Mouse (Mus musculus) liver, adult 2 months (tissue): Measurements from ENCODE around the gene Upf1.

ENCODE experiments used
- CTCF ChIP-seq: fragments of 200-500 bp; IDR thresholded peaks from 2 replicates; pipeline ENCODE4 v1.5.1; 2011; ENCODE audit warnings: low read depth, low read length, control low read depth
- POLR2A ChIP-seq: fragments of 200-500 bp; IDR thresholded peaks from 2 replicates; pipeline ENCODE4 v1.6.1; 2011; ENCODE audit warnings: low read length, control low read depth; ENCODE audit not compliant: insufficient read depth; ENCODE audit errors: extremely low read depth

GRCm38 (mm10) chr8:70343696-70344095 lies 9.4 kb downstream of the Upf1 start:
- TF ChIP-seq POLR2A (no peak), CTCF (peak; percentile 56)
